Mouse (Mus musculus) retina, postnatal 1 day (tissue): ENCODE measurements around the gene Sstr2.

Experiments
- DNase-seq: peaks from one replicate; pipeline ENCODE4 v3.0.0-alpha.2; 2012

Gene Sstr2

DNA sequence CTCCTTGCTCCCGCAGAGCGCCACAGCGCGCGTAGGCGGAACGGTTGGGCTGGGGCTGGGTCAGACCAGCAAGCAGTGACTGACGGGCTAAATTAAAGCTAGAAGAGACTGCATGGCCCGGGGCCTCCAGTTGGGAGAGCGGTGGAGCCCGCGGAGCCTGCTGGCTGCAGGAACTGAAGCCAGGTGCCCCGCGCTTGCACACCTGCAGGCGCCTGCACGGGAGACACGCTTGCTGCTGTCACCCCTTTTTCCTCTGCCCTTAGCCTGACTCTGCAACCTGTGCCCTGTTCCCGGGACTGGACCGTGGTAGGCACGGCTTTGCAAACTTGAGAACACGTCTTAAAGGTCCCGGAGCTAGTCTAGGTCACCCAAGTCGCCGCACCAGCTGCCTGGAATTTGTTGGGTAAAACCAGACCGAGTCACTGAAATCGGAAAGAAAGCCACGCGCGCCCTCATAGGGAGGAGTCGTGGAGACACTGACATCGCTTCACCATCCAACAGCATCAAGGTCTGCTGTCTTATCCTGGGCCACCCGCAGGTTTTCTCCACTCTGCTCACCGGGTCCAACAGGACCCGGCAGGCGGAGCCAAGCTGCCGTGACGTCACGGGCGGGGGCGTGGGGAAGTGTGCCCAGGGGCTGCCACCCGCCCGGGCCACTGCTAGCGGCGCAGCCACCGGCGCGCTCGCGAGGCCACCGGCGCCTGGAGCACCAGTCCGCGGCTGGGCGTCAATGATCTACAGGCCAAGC is at the start of gene Sstr2:
Gene Sstr2 (plus strand): TSS at position 671 of the 748 bp plus-strand sequence.
- DNase-seq, result peak; percentile 86

DNA sequence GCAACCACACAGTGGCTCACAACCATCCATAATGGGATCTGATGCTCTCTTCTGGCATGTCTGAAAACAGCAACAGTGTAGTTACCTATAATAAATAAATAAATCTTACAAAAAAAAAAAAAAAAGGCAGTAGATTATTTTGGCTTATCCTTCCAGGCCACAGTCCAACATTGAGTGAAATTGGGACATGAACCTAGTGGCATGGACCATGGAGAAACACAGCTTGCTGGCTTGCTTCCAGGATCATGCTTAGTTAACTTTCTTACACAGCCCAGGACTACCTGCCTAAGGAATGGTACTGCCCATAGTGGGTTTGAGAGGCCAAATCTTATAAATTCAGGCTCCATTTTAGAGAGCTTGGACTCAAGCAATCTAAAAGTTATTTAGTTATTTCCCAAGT is 47.5 kb upstream of the Sstr2 start:
- DNase-seq, result no peak

DNA sequence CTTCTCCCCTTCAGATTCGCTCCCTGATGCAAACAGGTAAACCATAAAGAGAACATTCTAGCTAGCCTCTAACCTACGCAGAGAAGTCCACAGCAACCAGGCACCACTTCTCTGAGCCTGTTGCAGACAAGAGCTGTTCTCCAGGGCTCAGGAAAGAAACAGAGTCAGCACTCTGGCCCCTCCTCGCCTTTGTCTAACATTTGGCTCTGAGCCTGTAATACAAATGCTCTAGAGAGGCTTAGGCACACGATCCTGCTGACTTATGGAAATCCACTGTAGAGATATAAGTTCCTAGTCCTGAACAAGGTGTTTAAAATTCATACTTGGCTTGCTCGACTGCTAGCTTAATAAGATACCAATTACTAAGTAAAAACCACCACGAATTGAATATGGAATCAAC is 46.5 kb upstream of the Sstr2 start:
- DNase-seq, result no peak

- no peak for DNase-seq
These were observed 41.9 kb upstream of the Sstr2 start for GRCm38 (mm10) chr11:113577221-113577620.

GRCm38 (mm10) chr11:113583879-113584661 is 35.1 kb upstream of the Sstr2 start:
- DNase-seq, result peak; percentile 85

- DNase-seq, result peak; percentile 59
These were observed 32.7 kb upstream of the Sstr2 start for GRCm38 (mm10) chr11:113586423-113586822.

DNA sequence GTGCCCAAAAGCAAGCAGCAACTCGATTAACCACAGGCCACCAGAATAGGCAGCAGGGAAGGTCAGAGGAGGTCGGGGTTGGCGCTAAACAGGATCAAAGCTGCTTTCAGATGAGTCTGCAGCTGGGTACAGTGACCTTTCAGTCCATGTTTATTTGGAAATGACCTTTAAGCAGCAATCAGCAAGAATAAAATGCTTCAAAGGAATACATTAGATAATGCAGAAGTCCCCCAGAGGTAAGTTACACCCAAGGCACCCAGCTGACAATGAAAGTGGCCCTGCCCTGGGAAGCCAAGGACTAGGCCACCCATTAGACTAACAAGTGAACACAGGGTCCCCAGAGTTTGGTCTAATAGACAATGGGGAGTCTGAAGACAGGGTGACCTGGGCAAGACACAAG is 30.2 kb upstream of the Sstr2 start:
- DNase-seq, result no peak

GRCm38 (mm10) chr11:113595144-113595543 is 24.0 kb upstream of the Sstr2 start:
- no peak for DNase-seq

GRCm38 (mm10) chr11:113597632-113598031 is 21.5 kb upstream of the Sstr2 start:
- no peak for DNase-seq

- DNase-seq, result peak; percentile 74
These were observed 18.5 kb upstream of the Sstr2 start for GRCm38 (mm10) chr11:113600526-113601245.

DNA sequence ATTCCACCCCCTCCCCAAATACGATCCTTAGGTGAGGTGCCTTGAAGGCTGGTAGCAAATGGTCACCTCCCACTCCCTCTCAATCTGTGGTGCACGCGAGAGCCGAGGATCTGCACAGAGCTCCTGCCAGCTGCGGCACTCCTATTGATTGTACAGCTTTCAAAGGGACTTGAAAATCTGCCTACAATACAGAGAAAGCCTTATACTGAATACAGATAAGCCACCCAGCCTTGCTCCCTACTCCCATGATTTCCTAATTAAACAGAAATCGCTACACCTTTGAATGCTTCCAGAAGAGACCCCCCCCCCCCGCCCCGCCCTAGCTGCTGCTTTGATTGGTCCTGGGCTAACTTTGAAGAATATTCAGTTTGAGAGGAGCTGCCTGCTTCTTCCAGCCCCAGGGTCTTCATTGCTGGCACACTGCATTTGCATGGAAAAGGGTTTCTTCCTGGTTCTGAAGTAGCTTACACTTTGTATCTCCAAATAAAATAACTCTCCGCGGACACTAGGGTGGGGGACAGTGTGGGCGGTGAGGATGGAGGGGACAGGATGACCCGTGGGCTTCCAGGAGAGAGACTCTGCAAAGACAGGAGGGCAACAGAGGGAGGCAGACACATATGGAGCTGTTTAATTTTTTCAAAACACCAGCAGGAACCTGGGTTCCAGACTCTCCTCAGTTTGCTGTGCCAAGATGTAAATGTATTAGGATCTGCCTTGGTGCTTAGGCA is 17.4 kb upstream of the Sstr2 start:
- DNase-seq, result no peak

DNA sequence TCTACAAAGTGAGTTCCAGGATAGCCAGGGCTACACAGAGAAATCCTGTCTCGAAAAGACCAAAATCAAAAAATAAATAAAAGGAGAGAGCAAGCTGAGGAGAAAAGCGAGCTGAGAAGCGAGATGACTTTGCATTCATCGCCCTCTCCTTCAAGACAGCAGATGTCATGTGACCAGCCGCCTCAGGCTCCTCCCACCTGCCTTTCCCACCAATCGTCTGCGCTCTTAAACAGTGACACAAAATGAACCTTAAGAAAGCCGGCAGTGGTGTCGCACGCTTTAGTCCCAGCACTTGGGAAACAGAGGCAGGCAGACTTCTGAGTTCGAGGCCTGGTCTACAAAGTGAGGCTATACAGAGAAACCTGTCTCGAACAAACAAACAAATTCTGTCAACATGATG is 11.6 kb upstream of the Sstr2 start:
- DNase-seq, result no peak

- no peak for DNase-seq
These were observed 9.6 kb upstream of the Sstr2 start for GRCm38 (mm10) chr11:113609581-113609980.

DNA sequence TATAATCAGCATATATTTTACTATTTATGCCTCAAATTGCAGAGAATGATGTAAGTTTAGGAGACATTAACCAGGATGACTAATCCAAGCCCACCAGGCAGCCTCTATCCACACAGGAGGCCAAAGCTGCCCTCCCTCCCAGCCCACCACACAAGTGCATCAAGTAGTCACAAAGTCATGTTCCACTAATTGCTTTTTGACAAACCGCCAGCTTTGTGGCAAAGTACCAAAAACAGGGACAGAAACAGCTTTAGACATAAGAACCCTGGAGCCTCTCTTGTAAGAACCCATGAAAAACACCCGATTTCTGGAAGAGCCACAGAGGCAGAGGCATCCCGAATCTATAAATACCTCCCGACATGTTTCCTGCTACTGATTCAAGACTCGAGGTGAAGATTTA is 8.9 kb upstream of the Sstr2 start:
- no peak for DNase-seq

DNA sequence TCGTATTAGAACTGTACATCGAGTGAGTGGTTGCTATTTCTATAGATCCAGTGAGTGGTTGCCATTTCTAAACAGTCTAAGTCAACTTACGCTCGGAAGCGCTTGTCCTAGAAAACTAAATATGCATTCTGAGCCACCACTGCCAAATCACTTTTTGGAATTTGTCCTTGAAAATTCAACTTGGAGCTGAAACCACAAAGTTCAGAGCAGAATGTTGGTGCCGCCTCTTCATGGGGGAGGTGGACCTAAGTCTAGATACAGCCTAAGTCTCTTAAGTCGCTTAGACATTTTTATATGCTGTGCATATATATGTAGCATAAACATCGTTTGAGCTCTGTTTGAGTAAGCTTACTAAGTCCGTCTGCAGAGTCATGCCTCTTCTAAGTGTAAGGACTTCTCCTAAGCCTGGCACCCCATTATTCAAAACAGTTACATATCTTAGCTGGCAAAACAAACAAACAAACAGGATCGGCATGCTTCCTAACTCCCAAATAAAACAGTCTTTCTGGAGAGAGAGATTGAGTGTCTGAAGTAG is 8.0 kb upstream of the Sstr2 start:
- no peak for DNase-seq

DNA sequence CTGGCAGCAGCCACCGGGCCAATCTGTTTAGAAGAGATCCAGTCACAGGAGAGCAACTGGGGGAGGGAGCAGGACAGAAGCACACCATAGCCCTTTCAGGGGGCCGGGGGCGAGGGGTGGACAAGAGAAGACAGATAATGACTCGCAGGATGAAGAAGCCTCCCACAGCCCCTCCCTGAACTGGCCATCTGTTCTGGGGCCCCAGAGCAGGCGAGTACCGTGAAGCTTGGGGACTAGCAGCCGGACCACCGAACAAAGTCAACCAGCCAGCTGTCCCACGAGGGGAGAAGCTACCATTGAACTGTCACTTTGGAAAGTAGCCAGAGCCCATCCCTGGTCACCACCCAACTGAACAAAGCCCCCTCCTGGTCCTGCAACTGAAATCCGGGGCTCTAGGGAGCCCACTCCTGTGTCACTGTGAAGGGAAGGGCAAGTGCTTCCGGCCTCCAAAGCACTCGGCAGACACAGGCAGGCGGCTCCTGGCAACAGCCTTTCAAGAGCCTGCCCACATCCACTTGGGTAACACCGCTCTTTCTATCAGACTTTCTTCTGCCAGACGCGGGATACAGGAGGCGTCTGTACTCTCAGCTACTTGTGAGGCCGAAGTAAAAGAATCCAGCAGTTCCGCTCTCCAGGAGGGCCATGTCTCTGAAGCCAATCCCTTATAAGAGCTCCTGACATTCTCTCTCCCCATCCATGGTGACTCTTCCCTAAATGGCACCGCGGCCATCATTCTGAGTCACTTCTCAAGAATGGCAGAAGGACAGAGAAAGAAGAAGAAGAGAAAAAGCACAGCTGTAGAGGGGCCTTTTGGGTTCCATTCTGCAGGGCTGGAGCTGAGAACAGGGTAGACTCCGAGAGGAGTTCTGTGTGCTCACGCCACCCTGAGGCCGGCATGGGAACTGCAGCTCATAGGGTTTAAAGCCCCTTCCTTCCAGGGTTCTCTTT is 7.2 kb upstream of the Sstr2 start:
- peak; percentile 91 for DNase-seq

DNA sequence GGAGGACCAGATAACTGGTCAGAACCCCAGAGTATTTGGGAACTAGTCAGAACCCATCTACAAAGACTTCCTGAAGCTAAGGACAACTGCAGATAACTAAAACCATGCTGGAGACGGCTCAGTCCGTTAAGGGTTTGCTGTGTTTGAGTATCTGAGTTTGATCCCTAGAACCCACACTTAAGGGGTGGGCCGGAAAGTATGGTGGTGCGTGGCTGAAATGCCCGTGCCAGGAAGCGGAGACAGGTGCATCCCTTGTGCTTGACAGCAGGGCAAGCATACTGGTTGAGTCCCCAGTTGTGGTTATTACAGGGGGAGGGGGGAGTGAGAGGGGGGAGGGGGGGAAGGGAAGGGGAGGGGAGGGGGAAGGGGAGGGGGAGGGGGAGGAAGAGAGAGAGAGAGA is 4.7 kb upstream of the Sstr2 start:
- no peak for DNase-seq

- peak; percentile 79 for DNase-seq
These were observed 1.8 kb upstream of the Sstr2 start for GRCm38 (mm10) chr11:113617132-113617911.

GRCm38 (mm10) chr11:113618303-113618671 is 855 bp upstream of the Sstr2 start:
- DNase-seq, result no peak

DNA sequence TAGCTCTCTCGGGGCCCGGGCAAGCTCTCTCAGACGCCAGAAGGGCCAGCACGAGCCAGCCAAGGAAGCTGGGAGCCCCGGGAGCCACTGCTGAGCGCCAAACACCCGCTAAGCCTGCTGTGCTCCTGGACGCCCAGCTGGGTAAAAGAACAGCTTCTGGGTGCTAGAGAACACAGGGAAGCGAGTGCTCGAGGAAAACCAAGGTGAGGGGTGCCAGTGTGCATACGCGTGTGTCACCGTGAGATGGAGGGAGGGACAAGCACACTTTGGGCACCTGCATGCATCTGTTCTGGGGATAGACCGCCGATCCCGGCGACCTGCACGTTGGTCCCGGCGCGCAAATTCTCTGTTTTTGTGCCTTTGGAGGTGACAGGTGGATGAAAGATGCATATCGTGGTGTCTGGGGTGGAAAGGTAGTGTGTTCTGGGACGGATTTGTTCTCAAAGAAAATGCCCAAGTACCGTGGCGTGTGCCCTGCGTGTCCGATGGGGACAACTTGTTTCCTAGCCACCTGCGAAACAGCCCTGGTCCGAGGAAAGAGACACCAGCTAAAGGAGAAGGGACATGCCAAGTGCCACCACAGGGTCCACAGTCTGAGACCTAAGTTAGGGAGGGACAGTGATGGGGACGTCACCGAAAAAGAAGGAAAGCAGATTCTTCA is 408 bp downstream of the Sstr2 start:
- DNase-seq, result no peak
